In genomic region chr3:133679891-133680290, GRCm38 (mm10) we compare ENCODE assay signal across 13 mouse cellular contexts.
"Had no signal": no experiment of that assay in that cellular context is flagged by ENCODE, and none has a peak within 500 bp of the region (broad histone marks: within the 10 kb centered on the region; RNA-seq: fewer than 3 reads in every experiment).

No protein-coding gene starts in this region.

- ATAC-seq: intestine, postnatal 0 days; midbrain, embryonic 13.5 days had no signal

- H3K27me3 ChIP-seq: limb, embryonic 15.5 days; midbrain, embryonic 13.5 days; neural tube, embryonic 15.5 days had no signal

- H3K4me1 ChIP-seq: limb, embryonic 15.5 days; midbrain, embryonic 13.5 days; neural tube, embryonic 15.5 days had no signal

- H3K9me3 ChIP-seq: limb, embryonic 15.5 days; midbrain, embryonic 13.5 days; neural tube, embryonic 15.5 days had no signal

- H3K4me2 ChIP-seq: limb, embryonic 15.5 days; lung, embryonic 14.5 days; midbrain, embryonic 13.5 days; neural tube, embryonic 15.5 days had no signal

- H3K4me3 ChIP-seq: limb, embryonic 15.5 days; midbrain, embryonic 13.5 days; myocyte; neural tube, embryonic 15.5 days had no signal

- H3K36me3 ChIP-seq: limb, embryonic 15.5 days; midbrain, embryonic 13.5 days; neural tube, embryonic 15.5 days had no signal

- H3K27ac ChIP-seq: limb, embryonic 15.5 days; macrophage; midbrain, embryonic 13.5 days; neural tube, embryonic 15.5 days; stomach, postnatal 0 days had no signal

- H3K9ac ChIP-seq: limb, embryonic 15.5 days; lung, embryonic 14.5 days; midbrain, embryonic 13.5 days; neural tube, embryonic 15.5 days had no signal

- DNase-seq: kidney, adult 8-10 months; kidney, postnatal 25 days; lung, embryonic 14.5 days; lung, postnatal 10 days; right cerebral cortex, adult 18-20 months; right cerebral cortex, postnatal 25 days had no signal
